Mouse (Mus musculus) heart, postnatal 4 days (tissue): ENCODE data around the gene Gimap8. TPM values are rescaled to one million over a fixed set of nuclear protein-coding genes. Genes with fewer than 3 reads are reported as not detected.

Experiments
- DNase-seq: peaks from one replicate; pipeline ENCODE4 v3.0.0; 2021
- total RNA-seq, 2 experiments: library from RNA; stranded (reverse); gene quantifications; 2 replicates each; pipeline ENCODE4 v1.2.3; 2021

Gimap8 gene
- total RNA-seq, 2 experiments from 2014 or later, result 9.0 to 9.3 TPM

GRCm38 (mm10) chr6:48706130-48706529 lies 59.1 kb downstream of the Gimap8 start:
- DNase-seq, result no peak

Other genes starting within 250 kb of the Gimap8 start
- 10 to 100 TPM; 17.1 to 25.9 TPM for gene Zfp467, start 201.4 kb upstream of the Gimap8 start, total RNA-seq
- under 1 TPM; 0.38 to 0.64 TPM for gene Sspo, start 199.0 kb upstream of the Gimap8 start, total RNA-seq
- gene Atp6v0e2, start 109.6 kb upstream of the Gimap8 start, total RNA-seq, result 10 to 100 TPM; 14.0 to 16.4 TPM
- gene Lrrc61, start 92.4 kb upstream of the Gimap8 start, total RNA-seq, result 1 to 10 TPM; 7.5 to 9.1 TPM
- gene Rarres2, start 74.4 kb upstream of the Gimap8 start, total RNA-seq, result 10 to 100 TPM; 69.3 to 70.3 TPM
- not detected for gene Gm45021, start 57.6 kb upstream of the Gimap8 start, total RNA-seq
- 10 to 100 TPM; 30.4 to 31.2 TPM for gene Repin1, start 53.4 kb upstream of the Gimap8 start, total RNA-seq
- not detected for gene Gm44965, start 53.3 kb upstream of the Gimap8 start, total RNA-seq
- gene Zfp775, start 45.2 kb upstream of the Gimap8 start, total RNA-seq, result 1 to 10 TPM; 4.0 to 5.4 TPM
- gene AI854703, start 20.5 kb upstream of the Gimap8 start, total RNA-seq, result under 1 TPM; 0.41 to 0.50 TPM
- 1 to 10 TPM; 6.7 to 7.0 TPM for gene Gimap9, start 28.9 kb downstream of the Gimap8 start, total RNA-seq
- 10 to 100 TPM; 41.2 to 50.1 TPM for gene Gimap4, start 37.3 kb downstream of the Gimap8 start, total RNA-seq
- gene Gimap6, start 61.0 kb downstream of the Gimap8 start, total RNA-seq, result 10 to 100 TPM; 62.2 to 64.7 TPM
- gene Gm28053, start 71.4 kb downstream of the Gimap8 start, total RNA-seq, result 1 to 10 TPM; 7.1 to 7.2 TPM
- gene Gimap7, start 71.4 kb downstream of the Gimap8 start, total RNA-seq, result not detected
- gene Gimap1, start 91.8 kb downstream of the Gimap8 start, total RNA-seq, result 10 to 100 TPM; 12.9 to 19.4 TPM
- gene Gimap5, start 99.0 kb downstream of the Gimap8 start, total RNA-seq, result 10 to 100 TPM; 11.6 to 11.8 TPM
- gene Gimap3, start 123.6 kb downstream of the Gimap8 start, total RNA-seq, result under 1 TPM; 0.38 to 0.54 TPM
- 10 to 100 TPM; 33.6 to 34.8 TPM for gene Tmem176a, start 193.7 kb downstream of the Gimap8 start, total RNA-seq
- 10 to 100 TPM; 90.2 to 95.6 TPM for gene Tmem176b, start 194.3 kb downstream of the Gimap8 start, total RNA-seq
- gene Aoc1, start 225.7 kb downstream of the Gimap8 start, total RNA-seq, result not detected